Mouse (Mus musculus) skeletal muscle tissue, adult 2 months (tissue): ENCODE data around the gene Klhl5.
A peak's percentile ranks its signal among the peaks of the same experiment; 100 is the strongest.
"Not testable (repeated sequence)": the region's sequence is repeated elsewhere in the genome, so short reads cannot be mapped to it uniquely, and the experiment has no call there.

Experiments
- DNase-seq: peaks from one replicate; pipeline ENCODE4 v3.0.0-alpha.2; 2012; ENCODE audit warnings: low read depth, low spot score

Klhl5 gene

GRCm38 (mm10) chr5:65096805-65097204 is 10.5 kb upstream of the Klhl5 start:
- no peak for DNase-seq

GRCm38 (mm10) chr5:65097457-65097856 is 9.9 kb upstream of the Klhl5 start:
- no peak for DNase-seq

DNA sequence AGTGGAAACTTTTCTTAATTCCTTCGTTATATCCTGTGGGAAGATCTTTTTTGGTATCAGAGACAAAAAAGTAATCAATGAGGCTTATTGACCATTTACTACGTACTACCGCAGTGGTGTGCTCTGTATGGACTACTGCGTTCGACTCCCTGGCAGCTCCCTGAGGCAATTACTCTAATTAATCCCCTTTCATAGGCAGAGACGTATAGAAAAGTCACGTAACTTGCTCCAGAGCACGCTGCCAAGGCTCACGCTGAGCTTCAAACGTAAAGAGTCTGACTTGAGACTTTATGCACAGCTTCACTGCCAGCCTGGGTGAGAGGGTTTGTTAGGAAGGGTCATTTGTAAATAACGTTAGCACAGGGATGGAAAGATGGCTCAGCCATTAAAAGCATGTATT is 7.3 kb upstream of the Klhl5 start:
- DNase-seq: no peak

DNA sequence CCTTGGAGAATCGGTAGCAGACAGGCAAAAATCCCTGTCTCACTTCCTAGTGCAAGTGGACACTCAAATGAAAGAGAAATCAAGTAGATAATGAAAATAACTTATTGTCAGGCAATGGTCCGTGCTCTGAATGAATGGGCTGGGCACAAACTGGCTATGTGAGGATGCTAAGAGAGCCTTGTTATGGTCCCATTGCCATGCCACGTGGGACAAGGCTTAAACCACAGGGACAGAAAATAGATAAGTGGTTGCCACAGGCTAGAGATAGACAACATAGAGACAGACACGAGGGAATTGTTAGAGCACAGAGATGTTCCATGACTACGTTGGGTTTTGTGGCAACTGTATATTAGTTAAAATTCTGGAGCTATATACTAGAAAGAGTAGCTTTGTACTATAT is 6.1 kb upstream of the Klhl5 start:
- no peak for DNase-seq

GRCm38 (mm10) chr5:65101621-65102020 is 5.7 kb upstream of the Klhl5 start:
- no peak for DNase-seq

- no peak for DNase-seq
Measured at GRCm38 (mm10) chr5:65102026-65102640, 5.2 kb upstream of the Klhl5 start.

GRCm38 (mm10) chr5:65102641-65103042 is 4.7 kb upstream of the Klhl5 start:
- no peak for DNase-seq

DNA sequence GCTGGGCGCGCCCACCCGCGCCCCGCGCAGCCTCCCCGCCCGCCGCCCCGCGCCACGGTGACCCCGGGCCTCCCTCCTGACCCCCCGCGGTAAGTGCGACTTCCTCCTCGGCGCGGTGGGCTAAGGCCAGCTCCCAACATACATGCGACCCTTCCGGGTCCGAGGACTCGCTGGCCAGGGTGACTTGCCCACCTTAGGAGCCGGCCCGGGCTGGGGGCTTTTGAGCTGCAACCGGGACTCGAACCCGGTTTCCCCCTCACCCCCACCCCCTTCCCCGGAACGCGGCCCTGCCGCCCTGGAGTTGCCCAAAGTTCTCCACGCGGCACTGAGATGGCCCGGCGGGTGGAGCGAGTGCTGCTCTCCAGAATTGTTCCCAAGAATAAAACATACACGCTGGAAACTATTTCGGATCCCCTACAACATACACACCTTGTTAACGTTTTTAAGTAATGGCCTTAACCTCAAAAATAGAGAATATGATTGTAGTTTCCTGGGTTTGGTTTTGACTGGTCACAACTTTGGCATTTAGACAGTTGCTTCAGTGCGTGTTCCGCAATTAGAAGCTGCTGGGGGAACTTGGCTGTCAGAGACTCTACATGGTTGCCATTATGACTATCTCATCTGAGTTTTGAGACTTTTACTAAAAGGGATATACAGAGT is 564 bp downstream of the Klhl5 start:
- DNase-seq: no peak

DNA sequence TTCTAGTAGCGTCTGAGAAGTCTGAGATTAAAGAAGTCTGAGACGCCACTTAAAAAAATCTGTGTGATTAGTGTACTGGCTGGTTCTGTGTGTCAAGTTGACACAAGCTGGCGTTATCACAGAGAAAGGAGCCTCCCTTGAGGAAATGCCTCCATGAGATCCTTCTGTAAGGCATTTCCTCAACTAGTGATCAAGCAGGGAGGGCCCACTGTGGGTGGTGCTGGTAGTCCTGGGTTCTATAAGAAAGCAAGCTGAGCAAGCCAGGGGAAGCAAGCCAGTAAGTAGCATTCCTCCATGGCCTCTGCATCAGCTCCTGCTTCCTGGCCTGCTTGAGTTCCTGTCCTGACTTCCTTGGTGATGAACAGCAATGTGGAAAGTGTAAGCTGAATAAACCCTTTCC is 4.9 kb downstream of the Klhl5 start:
- not testable (repeated sequence) for DNase-seq

GRCm38 (mm10) chr5:65113323-65113722 is 6.0 kb downstream of the Klhl5 start:
- DNase-seq: no peak

GRCm38 (mm10) chr5:65116789-65117188 is 9.4 kb downstream of the Klhl5 start:
- no peak for DNase-seq

DNA sequence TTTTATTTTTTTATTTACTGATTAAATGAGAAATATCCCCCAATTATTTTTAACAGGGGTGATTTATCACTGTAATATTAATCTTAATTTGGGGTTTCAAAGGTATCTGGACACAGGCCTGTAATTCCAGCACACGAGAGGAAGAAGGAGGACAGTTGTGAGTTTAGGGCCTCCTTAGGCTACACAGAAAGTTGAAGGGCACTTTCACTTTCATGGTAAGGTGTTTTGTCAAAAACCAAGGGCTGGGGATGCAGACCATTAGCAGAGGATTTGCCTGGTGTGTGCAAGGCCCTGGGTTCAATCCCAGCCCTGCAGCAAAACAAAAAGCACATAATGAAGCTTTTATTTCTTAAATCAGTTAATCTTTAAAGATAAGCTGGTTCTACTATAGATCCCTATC is 12.2 kb downstream of the Klhl5 start:
- no peak for DNase-seq

DNA sequence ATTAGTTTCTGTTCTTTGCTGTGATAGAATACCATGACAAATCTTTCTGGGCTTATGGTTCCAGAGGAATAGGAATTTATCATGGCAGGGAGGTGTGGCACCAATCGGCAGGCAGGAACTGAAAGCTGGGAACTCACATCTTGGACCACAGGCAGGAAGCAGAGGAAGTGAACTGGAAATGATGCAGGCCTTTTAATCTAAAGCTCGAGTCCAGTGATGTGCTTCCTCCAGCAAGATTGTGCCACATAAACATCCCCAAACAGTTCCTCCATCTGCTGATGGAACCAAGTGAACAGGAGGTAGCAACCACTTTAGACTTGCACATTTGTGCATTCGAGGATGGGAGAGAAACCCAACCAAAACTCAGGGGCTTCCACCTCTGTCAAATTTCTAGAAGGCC is 12.6 kb downstream of the Klhl5 start:
- DNase-seq: peak; percentile 18

GRCm38 (mm10) chr5:65122616-65123015 is 15.3 kb downstream of the Klhl5 start:
- no peak for DNase-seq

DNA sequence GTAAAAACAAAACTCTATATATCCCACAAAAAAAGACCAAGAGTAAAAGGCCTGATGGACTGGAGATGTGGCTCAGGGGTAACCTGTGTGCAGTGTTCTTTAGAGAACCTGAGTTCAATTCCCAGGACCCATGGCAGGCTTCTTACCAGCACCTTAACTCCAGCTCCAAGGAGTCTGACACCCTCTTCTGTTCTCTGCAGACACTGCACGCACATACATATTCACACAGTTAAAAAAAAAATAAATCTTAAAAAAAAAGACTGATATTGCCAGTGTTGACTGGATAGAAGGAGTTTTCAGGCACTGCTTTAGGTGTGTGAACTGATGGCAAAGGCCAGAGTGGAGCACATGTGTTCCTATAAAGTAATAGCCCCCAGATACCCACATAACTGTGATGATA is 18.8 kb downstream of the Klhl5 start:
- no peak for DNase-seq

DNA sequence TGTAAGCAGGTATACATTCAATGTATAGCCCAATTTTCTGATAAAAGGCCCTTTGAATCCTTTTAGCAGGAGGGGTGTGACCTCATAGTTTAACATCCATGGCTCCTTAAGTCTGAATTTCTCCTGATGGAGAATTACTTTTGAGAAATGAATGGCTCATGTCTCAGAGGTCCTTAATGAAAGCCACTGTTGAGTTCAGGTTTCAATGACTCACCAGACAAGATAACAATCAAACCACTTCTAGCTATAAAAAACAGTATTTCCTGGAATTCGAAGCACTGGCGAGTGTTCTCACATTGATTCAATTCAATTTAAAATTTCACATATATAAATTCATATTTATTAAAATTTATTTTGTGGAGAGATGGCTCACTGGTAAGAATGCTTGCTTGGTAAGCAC is 21.1 kb downstream of the Klhl5 start:
- no peak for DNase-seq

GRCm38 (mm10) chr5:65130528-65131210 is 23.3 kb downstream of the Klhl5 start:
- no peak for DNase-seq

- no peak for DNase-seq
Measured at GRCm38 (mm10) chr5:65131211-65131879, 24.0 kb downstream of the Klhl5 start.

DNA sequence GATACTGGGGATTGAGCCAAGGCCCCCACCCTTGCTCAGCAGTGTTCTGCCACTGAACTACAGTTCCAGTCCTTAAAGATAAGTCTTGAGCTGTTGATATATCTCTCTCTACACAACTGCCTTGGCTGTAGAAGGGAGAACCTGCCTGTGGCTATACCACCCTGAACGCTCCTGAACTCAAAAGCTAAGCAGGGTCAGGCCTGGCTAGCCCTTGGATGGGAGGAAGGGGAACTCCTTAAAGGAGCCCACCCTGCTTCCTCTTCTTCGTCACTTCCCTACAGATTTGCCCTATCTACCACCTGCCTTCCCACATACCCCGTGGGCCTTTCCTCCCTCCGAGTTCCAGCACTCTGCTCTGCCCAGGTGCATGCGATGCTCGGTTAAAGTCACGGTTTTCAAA is 28.8 kb downstream of the Klhl5 start:
- no peak for DNase-seq

DNA sequence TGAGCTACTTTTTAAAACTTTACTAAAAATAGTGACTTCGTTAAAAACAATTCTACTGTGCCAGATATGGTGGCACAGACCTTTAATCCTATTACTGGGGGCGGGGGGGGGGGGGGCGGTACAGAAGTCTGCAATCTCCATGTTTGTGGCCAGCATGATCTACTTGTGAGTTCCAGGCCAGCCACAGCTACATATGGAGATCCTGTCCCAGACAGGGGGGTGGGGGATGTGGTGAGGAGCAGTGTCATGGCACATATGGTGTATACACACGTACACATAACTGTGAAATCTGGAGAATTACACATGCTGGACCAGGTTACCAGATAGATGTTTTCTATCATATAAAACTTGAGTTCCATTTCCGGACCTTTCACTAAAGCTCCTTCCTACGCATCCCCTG is 29.7 kb downstream of the Klhl5 start:
- DNase-seq: no peak

DNA sequence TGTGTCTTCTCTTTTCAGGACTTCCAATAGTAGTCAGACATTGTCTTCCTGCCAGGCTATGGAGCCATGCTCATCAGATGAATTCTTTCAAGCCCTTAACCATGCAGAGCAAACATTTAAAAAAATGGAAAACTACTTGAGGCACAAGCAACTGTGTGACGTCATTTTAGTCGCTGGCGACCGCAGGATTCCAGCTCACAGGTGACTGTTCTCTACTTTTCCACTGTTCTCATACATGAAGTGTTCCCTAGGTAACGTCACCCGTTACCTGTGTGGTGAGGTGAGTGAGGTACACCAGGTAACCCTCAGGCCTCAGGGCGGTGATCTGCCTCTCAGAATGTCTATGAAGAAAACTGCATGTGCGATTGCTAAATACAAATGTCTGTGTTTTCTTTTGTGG is 33.9 kb downstream of the Klhl5 start:
- DNase-seq: no peak

DNA sequence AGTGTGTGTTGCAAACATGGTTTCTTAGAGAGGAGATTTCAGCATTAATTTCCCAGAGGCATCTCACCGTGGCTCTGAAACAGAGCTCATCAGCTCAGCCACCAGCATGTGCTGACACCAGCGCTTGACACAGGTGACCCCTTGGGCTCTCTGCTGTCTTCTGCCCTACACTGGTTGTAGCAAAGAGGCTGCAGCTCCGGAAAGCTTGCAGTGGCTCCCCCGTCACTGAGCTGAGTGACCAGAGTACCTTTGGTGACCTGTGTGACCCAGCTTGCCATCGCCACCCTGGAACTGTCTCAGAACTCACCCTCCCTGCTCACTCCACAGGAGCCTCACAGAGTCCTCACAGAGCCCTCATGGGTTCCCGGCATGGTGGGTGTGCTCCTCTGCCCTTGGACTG is 34.9 kb downstream of the Klhl5 start:
- DNase-seq: no peak
